Mouse (Mus musculus) cerebellum, adult 2 months (tissue): ENCODE measurements around the gene Ctss.

Source experiments
- CTCF ChIP-seq: fragments of 200-500 bp; IDR thresholded peaks from 2 replicates; pipeline ENCODE4 v1.5.1; 2011; ENCODE audit warnings: low read depth, mild to moderate bottlenecking, control low read depth, low read length, moderate library complexity, borderline replicate concordance; ENCODE audit not compliant: insufficient read depth
- POLR2A ChIP-seq: fragments of 200-500 bp; IDR thresholded peaks from 2 replicates; pipeline ENCODE4 v1.6.1; 2011; ENCODE audit warnings: low read length, control low read depth, borderline replicate concordance; ENCODE audit not compliant: insufficient read depth

DNA sequence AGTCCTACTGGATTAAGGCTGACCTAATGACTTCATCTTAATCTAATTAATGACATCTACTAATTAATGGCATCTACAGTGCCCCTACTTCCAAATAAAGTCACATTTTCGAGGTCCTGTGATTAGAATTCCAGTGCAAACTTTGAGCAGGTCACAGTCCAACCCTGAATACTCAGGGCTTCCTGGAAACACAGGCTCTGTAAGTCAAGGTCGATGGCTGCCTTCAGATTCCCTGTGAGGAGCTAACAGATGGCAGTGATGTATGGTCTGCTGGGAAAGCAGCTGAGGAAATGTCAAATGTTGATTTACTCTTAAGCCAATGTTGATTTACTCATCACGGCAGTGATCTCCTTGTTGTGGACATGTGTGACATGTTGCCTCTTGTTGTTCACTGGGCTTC, 27.4 kb downstream of the Ctss start:
- TF ChIP-seq CTCF (no peak), POLR2A (no peak)
